Mouse (Mus musculus): Measurements from ENCODE around the gene Tbcel.
A peak's percentile ranks its signal among the peaks of the same experiment; 100 is the strongest.

Tbcel gene

GRCm38 (mm10) chr9:42482944-42483343 lies 24.7 kb downstream of the Tbcel start:
- DNase-seq: no peak

- DNase-seq: no peak
These were observed 31.4 kb downstream of the Tbcel start for GRCm38 (mm10) chr9:42476166-42476565.

GRCm38 (mm10) chr9:42474244-42474643 lies 33.4 kb downstream of the Tbcel start:
- DNase-seq: no peak

GRCm38 (mm10) chr9:42471921-42472747 lies 35.5 kb downstream of the Tbcel start:
- peak; percentile 95 for DNase-seq

- DNase-seq: peak; percentile 77
These were observed 36.4 kb downstream of the Tbcel start for GRCm38 (mm10) chr9:42471214-42471613.

GRCm38 (mm10) chr9:42469323-42469722 lies 38.3 kb downstream of the Tbcel start:
- DNase-seq: no peak

GRCm38 (mm10) chr9:42468360-42468759 lies 39.2 kb downstream of the Tbcel start:
- DNase-seq: no peak

GRCm38 (mm10) chr9:42467116-42467815 lies 40.3 kb downstream of the Tbcel start:
- no peak for DNase-seq

GRCm38 (mm10) chr9:42465661-42466091 lies 41.9 kb downstream of the Tbcel start:
- DNase-seq: no peak

GRCm38 (mm10) chr9:42464181-42464580 lies 43.4 kb downstream of the Tbcel start:
- DNase-seq: peak; percentile 21

- peak; percentile 92 for DNase-seq
These were observed 44.2 kb downstream of the Tbcel start for GRCm38 (mm10) chr9:42463220-42463989.

- peak; percentile 22 for DNase-seq
These were observed 44.9 kb downstream of the Tbcel start for GRCm38 (mm10) chr9:42462585-42463219.

GRCm38 (mm10) chr9:42461390-42462108 lies 46.1 kb downstream of the Tbcel start:
- DNase-seq: peak; percentile 35

- peak; percentile 10 for DNase-seq
These were observed 47.3 kb downstream of the Tbcel start for GRCm38 (mm10) chr9:42460353-42460752.

- DNase-seq: peak; percentile 45
These were observed 47.9 kb downstream of the Tbcel start for GRCm38 (mm10) chr9:42459736-42460135.

- DNase-seq: peak; percentile 60
These were observed 48.7 kb downstream of the Tbcel start for GRCm38 (mm10) chr9:42458741-42459515.

- DNase-seq: peak; percentile 94
These were observed 50.1 kb downstream of the Tbcel start for GRCm38 (mm10) chr9:42457501-42457900.

- no peak for DNase-seq
These were observed 53.2 kb downstream of the Tbcel start for GRCm38 (mm10) chr9:42454364-42454763.

GRCm38 (mm10) chr9:42449043-42449442 lies 58.6 kb downstream of the Tbcel start:
- DNase-seq: no peak

GRCm38 (mm10) chr9:42442100-42442499 lies 65.5 kb downstream of the Tbcel start:
- no peak for DNase-seq

- no peak for DNase-seq
These were observed 66.4 kb downstream of the Tbcel start for GRCm38 (mm10) chr9:42441234-42441633.
